Mouse (Mus musculus) lung, adult 2 months (tissue): ENCODE results near the gene Camta1.

Experiments
- CTCF ChIP-seq: fragments of 200-500 bp; IDR thresholded peaks from 2 replicates; pipeline ENCODE4 v1.5.1; 2011; ENCODE audit warnings: mild to moderate bottlenecking, low read length, control low read depth; ENCODE audit not compliant: insufficient read depth
- POLR2A ChIP-seq: fragments of 200-500 bp; IDR thresholded peaks from 2 replicates; pipeline ENCODE4 v1.6.1; 2011; ENCODE audit warnings: low read depth, mild to moderate bottlenecking, control low read depth, low read length, borderline replicate concordance; ENCODE audit errors: extremely low read depth

DNA sequence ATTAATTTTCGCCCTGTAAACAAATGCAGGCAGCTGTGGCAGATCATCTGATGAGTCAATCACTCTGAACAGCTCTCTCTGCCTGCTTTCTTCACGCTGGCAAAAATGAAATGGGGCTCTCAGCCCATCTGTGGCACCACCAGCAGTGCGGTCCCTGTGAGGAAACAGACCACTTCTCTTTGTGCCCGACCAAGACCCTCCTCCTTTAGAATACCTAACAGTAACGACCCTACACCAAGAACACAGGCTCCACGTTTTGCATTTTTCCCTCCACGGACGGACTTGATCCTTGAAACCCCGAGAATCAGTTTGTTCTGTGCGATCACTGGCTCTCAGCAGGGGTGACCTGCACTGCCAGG is 322.5 kb downstream of the Camta1 start:
- TF ChIP-seq POLR2A (no peak), CTCF (no peak)
